Mouse (Mus musculus) layer of hippocampus, adult 9-11 months (tissue): Measurements from ENCODE around the gene Cnbp.

ENCODE experiments used
- DNase-seq: peaks from one replicate; pipeline ENCODE4 v3.0.0; 2022

Gene Cnbp

DNA sequence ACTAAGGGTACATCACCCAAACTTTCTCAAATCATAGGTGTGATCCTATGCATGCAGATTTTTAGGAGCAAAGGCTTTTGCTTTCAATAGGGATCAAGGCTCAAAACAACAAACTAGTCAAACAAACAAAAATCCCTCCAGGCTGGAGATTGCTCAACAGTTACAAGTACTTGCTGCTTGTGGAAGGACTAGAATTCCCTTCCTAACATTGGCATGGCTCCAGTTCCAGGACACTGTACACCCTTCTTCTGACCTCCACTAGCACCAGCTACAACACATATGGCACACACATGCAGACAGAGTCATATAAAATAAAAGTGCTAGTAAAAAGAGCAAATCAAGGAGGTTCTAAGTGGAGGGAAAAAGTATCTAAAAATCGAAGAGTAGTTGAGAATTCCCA is 4.1 kb downstream of the Cnbp start:
- DNase-seq: no peak

DNA sequence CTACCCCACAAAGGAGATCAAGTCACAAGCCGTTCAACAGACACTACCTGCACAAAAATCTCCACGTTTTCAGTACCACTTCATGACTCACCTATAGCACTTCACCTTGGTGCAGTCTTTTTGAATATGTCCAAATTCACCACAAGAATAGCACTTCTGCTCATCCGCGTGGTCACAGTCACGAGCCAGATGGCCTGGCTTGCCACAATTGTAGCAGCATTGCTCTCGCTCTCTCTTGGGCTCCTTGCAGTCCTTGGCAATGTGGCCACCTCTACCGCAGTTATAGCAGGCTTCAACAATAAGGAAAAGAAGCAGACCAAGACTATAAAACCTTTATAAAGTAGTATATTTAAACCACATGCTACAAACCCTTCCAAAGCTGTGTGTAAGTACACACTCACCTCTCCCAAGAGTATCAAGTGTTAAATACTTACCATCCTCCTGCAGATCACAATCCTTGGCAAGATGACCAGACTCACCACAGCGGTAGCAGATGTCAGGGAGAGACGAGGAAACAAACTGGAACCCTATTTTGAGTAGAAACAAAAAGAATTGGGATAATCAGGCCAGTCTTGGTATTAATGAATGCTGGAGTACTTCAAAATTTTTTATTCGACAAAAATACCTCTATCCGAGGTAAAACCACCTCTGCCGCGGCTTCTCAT is 5.7 kb downstream of the Cnbp start:
- DNase-seq: no peak

DNA sequence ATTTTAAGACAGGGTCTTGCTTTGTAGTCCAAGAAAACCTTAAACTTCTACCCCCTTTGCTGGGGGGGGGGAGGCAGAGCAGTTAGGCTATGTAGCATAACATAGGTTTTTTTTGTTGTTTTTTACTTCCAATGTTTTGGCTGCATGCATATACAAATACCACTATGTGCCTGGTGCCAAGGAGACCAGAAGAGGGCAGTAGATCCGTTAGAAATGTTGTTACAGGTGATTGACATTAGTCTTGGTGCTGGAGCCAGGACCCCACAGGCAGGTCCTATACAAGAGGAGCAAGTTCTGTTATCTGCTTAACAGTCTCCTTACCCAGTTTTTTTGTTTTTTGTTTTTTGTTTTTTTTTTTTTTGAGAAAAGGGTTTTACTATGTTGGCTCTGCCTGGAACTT is 8.7 kb downstream of the Cnbp start:
- no peak for DNase-seq

DNA sequence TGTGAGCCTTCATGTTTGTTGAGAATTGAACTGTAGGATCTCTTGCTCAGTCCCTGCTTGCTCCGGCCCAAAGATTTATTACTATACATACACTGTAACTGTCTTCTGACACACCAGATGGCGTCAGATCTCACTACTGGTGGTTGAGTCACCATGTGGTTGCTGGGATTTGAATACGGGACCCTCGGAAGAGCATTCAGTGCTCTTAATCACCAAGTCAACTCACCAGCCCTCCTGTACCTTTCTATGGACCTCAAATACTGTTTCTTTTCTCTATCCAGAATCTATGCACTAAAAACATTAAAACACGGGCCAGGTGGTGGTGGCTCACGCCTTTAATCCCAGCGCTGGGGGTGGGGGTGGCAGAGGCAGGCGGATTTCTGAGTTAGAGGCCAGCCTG is 9.3 kb downstream of the Cnbp start:
- no peak for DNase-seq

DNA sequence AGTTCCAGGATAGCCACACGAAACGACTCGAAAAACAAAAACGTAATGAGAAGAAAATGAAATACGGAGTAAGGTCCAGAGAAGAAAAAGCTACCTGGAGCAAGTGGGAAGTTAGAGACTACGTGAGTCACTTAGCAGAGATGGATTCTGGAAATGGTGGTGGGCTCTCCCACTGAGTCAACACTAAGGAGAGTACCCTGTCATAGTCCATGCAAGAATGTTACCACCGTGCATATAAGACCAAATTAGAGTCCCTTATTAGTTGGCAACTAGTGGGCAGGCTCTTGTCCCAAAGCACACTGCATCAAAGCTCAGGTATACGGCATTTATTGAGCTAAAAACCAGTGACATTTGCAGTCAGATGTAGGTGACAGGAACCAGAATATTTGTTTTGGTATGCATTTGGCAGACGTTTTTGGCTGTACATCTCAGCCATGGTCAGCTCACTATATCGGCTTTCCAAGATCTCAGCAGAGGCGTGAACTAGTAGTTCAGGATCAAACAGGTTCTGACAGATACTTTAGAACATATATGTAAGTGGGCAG is 11.0 kb downstream of the Cnbp start:
- no peak for DNase-seq

DNA sequence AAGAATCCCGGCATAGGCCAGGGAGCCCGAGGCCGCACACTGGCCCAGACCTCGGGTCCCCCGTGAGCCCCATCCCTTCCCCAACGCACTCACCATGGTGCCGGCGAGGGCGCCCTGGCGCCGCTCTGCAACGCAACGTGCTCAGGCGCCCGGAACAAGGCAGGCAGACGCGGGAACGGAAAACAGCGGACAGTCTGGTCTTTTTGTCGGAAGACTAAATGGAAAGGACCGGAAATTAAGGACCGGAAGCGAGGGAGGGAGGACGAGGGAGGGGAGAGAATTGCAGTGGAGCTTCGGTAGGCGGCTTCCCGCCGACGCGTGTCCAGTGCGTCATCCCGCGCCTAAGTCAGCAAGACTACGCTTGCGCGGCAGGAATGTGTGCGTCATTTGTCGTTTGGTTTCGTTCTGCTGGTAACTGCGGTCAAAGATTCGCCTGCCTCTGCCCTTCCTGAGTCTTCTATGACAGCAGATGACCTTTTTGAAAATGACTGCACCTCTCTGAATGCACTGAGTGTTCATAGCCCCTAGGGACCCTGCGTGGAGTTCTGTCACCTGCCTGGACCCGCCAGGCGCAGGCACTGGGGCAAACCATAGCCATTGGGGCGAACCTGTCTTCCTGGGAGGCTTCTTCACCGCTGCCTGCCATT is 12.2 kb downstream of the Cnbp start, which contains the start of gene Isy1:
Gene Isy1, minus strand, starts transcription at position 248 of the 647 bp plus-strand sequence.
- peak; percentile 97 for DNase-seq

DNA sequence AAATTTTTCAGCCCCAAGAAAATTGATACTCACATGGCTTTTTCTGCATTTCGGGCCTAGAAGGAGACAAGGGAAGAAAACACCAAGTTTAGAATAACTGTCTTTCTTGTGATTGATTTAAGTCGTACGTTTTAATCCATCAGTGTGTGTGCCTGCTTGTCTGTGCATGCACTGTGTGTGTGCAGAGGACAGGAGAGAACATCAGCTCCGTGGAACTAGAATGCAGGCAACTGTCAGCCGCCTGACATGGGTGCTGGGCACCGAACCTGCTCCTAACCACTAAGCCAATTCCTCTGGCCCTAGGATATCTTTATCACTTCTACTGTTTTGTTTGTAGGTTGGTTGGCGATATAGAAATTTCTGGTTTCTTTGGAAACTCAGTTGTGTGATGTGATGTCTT is 15.2 kb downstream of the Cnbp start, which contains the start of gene Gm45140:
Gene Gm45140, minus strand, starts transcription at position 101 of the 400 bp plus-strand sequence.
- no peak for DNase-seq

DNA sequence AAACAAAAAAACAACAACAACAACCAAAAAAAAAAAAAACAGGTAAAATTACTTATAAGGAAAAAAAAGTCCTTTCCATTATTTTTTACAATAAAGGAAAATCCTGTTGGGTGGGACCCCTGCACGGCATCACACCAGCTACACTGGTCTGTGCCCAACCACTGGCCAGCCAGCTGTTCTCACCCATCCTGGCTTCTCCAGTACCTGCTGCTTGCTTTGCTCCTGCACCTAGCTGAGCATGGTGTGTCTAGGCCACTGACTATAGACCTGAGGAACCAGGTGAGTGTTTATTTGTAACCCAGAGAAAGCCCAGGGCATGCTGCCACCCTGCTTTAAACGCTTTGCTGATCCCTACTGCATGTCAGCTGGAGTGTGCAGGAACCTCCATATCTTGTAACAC is 30.5 kb downstream of the Cnbp start:
- no peak for DNase-seq

DNA sequence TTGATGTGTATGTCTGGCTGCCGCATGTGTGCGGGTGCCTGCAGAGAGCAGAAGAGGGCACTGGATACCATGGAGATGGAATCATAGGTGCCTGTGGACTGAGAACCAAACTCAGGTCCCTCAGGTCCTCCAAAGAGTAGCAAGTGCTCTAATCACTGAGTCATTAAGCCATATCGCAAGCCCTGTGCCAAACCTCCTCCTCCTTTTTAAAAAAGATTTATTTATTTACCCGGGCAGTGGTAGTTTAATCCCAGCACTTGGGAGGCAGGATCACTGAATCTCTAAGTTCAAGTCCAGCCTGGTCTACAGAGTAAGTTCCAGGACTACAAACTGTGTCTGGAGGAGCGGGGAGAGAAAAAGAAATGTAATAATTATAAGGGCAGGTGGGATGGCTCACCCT is 36.4 kb downstream of the Cnbp start:
- no peak for DNase-seq

DNA sequence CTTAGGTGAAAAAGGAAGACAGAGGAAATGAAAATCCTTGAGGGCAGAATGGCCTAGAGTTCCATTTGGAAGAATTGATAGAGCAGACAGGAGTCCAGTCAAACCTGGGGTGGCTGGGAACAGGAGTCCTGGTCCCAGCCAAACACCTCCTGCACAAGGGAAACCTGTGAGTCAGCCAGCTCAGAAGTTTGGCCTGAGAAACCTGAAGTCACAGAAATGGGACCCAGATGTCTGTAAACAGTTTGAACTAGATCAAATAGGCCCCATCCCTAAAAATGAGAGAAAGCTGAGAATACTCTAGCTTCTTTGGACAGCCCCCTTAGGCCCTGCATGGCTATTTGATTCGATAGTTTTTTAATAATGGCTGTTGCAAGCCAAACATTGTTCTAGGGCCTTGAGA is 38.2 kb downstream of the Cnbp start:
- DNase-seq: no peak

DNA sequence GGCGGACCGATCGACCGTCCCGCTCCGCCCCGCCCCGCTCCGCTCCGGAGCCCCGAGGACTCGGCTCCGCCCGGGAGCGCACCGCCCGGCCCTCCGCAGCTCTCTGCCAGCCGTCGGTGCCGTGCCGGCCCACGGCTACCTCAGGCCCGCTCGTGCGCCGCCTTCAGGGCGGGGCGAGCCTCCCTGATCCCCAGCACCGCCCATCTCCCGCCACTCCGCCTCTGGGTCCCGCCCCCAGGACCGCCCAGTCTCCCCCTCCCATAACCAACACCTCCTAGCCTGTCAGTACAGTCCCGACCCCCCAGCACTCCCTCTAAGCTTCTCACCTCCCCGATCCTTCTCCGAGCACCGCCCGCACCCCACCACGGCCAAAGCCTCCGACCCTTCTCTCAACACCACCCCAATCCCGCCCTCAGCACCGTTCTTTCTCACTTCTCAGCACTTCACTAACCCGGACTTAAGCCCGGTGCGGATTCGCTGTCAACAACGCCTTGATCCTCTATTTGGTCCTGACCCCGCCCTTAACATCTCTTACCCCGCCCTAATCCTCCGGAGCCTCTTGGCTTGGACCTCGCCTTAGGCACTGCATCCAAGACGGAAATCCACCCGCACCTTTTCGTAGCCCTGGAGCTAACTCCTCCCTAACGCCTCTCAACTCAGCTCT is 39.1 kb downstream of the Cnbp start, which contains the start of gene Rab43:
Gene Rab43, minus strand, starts transcription at position 490 of the 664 bp plus-strand sequence.
- peak; percentile 90 for DNase-seq

DNA sequence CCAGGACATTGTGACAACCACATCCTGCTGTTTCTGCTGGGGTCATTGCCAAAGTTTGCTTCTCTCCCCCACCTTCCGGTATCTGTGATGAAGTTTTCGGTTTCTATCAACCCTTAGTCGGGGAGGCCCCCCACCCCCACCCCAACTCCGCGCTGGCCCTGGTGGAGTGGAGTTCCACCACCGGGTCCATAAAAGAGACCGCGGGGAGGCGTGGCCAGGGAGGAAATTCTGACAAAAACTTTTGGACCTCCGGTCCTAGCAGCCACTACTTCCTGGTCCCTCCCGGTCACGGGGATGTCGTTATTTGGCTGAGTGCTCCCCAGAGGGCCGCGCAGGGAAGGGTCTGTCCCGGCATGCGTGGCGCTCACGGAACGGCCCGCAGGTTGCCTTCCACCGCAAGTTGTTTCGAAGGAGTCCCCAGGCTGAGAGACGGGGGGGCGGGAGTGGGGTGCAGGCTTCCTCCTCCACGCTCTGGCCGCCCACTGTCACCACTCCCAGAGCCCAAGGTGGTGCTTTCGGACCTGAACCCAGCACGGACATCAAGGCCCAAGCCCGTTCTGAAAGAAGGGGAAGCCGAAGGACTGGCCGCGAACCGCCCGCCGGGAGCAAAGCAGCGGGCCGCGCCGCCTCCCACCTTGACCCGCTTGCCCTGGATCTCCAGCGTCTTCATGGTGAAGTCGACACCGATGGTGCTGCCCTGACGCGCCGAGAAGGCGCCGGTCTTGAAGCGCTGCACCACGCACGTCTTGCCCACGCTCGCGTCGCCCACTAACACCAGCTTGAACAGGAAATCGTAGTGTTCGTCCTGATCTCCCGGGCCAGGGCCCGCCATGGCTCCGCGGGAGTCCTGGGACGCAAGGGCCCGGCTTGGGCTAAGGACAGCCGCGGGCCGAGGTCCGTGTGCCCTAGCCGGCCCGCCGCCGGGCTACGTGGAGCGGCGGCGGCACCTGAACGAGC is 39.9 kb downstream of the Cnbp start:
- DNase-seq: peak; percentile 52

DNA sequence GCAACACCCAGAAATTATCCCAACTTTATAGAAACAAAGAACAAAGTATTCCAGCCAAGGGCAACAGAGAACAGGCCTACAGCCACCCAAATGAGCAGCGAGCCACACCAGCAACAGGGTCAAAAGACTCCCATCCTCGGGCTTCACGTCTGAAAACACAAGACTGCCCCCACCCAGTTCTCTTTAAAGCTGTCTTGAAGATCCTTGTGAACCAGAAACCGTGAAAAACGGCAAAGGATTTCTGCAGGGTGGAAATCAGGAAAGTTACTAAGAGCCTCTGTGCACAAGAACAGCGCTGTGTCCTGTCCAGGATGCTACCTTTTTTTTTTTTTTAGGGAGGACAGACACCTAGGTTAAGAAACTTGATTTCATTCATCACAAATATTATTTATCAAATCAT is 40.6 kb downstream of the Cnbp start:
- DNase-seq: no peak

DNA sequence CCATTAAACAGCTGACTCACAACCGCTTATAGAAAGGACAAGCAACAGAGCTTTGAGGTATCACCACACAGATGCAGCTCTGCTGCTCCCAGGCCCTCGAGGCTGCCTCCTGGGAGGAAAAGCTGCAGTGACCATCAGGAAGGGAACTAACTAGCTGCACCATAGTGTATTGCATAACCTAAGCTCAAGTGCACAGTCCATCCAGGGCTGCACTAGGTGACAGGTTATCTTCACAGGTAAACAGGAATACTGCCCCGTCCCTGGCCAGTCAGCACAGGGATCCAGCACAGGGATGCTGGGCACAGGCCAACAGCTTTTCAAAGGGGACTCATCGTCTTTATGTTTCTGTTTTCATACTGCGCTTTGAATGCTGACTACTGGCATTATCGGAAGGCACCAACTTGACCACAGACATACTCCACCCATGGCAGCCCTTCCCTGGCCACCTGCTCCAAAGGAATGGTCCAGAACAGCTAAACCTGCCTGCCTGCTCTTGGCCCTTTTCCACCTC is 41.2 kb downstream of the Cnbp start:
- DNase-seq: no peak

DNA sequence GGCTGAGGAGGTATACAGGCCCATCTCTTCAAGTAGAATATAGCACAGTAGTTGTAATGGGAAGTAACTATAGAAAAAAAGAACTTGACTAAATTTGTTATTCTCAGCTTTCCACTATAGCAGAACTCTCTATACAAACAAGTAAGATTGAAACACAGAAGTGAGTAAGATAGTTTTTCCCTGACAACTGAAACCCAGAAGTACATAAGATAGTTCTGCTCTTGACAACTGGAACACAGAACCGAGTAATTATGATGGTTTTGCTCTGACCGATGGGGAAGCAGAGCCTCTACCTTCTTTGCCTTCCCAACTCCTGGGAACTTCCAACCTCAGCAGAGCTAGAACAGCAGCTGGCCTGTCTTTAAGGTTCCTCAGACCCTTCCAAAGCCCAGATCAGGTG is 41.8 kb downstream of the Cnbp start:
- no peak for DNase-seq

DNA sequence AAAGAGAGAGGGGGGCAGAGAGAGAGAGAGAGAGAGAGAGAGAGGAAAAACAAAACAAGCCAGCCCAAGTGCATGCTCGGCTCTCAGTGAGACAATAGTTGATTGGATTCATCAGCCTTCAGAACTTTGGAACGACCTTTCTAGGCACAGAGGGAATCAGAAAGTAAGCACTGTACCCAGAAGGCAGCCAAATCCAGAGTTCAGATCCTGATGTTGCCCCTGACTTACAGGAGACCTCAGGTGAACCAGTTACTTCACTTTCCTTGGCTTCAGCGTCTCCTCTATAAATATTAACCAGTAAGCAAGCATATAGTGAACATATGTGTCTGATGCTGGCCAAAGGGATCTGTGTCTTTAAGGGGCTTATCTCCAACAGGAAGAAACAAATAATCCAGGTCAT is 42.4 kb downstream of the Cnbp start:
- DNase-seq: no peak

DNA sequence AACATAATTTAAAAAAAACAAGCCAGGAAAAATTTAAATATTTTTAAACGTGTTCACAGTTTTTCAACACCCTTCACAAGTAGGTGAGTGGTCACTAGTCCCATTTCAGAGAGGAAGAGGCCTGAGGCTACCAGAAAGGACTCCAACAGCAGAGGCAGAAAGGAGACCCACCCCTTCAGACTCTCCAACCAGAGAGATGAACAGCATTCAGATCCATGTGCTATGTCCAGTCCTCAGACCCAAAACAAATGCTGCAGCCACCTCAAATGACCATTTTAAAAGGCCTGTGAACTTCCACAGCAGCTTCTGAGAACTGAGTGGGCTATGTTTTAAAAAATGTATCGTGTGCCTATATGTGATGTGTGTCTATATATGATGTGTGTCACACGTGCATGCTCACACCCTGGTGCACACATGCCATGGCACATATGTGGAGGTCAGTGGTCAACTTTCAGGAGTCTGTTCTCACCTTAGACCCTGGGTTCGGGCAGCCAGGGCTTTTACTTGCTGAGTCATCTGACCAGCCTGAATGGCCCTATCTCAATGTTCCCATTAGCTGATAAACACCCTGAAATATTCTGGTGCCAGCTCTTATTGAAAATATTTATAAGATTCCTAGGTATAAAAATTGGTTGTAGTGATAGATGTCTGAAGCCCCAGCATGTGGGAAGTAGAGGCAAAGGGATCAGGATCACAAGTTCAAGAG is 43.0 kb downstream of the Cnbp start:
- DNase-seq: no peak

DNA sequence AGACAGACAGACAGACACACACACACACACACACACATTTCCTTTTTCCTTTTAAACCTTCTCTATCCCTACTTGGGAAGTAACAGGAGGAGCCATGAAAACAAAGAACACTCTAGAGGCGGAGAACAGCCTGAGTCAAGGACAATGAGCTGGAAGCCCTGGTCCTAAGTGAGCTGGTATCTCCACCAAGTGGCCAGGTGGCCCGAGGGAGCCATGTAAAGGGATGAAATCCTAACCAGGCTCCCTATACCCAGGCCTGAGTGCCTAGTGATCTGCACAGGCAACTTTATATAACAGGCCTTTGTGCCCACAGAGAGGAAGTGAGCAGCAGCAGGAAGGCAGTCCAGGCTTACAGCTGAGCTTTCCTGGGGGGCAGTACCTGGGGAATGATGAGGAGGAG is 44.0 kb downstream of the Cnbp start:
- DNase-seq: no peak

DNA sequence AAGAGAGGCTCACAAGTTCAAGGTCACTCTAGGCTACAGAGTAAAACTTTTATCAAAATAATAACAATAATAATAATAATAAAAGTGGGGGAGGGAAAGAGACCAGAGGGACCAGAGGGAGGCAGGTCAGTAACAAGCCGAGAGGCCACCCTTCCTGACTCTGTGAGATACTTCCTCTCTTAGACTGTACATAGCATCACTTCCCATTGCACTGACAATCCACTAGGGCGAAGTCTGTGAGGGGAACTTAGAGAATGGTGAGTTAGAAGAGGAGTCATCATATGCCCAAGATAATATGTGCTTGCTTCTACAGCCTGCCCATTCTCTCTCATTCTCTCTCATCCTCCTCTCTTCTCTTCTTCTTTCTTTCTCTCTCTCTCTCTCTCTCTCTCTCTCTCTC is 44.9 kb downstream of the Cnbp start:
- no peak for DNase-seq

DNA sequence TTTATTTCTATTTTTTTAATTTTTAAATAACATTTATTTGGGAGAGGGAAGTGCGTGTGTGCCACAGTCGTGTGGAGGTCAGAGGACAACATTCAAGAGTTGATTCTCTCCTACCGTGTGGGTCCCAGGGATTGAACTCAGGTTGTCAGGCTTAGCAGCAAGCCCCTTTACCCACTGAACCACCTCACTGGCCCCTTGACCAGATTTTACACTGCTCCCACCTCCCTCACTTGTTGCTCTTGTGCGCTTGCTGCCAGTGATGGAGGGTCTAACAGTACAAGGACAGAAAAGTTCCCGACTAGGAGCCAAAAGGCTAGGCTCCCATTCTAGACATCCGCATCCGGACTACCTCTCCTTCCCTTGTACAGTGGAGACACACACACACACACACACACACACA is 45.5 kb downstream of the Cnbp start:
- DNase-seq: no peak

DNA sequence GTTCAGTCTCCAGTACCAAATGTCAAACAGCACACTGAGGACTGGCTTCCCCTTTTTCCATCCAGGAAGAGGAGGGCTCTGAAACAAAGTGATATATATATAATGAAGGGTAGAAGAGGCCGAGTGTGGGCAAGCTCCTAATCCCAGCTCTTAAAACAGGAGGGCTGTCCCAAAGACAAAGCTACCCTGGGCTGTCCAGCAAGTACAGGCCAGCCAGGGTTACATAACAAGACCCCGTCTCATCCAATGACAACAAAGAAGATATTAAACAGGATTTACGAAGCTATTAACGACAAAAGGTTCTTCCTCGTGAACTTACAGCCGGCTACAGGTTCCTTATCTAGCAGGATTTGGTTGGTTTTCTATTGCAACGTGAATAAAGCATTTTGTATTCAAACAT is 46.0 kb downstream of the Cnbp start:
- DNase-seq: no peak

DNA sequence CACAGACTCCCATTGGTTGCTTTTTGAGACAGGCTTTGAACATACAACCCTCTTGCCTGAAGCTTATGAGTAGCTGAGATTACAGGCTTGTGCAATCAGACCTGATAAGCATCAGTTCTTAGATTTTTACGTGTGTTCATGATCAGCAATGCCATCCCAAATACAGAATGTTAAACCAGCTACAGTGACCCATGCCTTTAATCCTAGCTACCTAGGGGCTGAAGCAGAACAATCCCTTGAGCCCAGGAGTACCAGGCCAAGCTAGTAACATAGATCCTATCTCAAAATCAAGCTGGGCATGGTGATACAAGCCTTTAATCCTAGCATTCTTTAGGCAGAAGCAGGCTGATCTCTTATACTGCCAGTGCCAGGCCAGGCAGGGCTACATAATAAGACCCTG is 46.9 kb downstream of the Cnbp start:
- DNase-seq: no peak
